Mouse (Mus musculus): ENCODE measurements around the gene 2810021J22Rik. TPM values are rescaled to one million over a fixed set of nuclear protein-coding genes. Genes with fewer than 3 reads are reported as not detected.

2810021J22Rik gene
- polyA plus RNA-seq, 1 experiment from 2014 or later: 9.4 TPM

DNA sequence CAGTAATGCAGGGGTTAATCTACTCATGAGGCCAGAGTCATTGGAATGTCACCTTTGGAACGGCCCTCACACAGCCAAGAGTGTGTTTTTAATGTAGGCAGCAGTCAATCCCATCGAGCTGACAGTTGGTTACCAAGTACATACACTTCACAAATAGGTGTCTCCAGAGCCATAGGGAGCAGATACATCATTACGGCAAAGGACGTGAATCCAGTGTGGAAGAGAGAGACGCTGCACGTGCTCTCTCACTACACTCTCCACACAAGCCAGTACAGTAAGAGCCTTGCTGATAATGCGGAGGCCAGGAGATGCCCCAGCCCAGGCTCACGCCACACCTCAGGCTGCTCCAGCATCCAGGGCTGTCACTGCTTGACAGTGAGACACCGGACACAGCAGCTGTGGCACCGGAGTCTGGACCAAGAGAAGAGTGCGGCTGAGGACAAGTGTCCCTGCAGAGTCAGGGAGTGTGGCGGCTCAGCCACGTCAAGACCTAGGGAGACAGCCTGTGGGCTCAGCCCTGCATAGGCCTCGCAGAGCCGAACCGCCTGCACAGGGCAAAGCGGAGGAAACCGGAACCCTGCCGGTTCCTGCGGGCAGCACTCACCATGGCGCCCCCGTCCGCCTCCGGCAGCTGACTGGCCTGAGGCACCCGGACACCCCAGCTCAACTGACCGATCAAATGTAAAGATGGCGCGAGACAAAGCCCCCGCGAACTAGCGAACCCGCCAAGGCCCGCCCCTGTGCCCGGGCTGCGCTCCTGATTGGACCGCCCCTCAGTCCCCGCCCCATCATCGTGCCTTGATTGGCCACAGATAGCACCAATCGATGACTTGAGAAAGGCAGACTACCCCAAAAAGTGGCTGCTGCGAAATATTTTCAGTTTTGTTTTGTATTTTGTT is 36.7 kb downstream of the 2810021J22Rik start, which contains the start of gene Zfp39:
Zfp39 (minus strand) TSS at position 715 of the 899 bp plus-strand sequence.
- WGBS: under 1% methylated on average over 40 of the region's 40 CpGs
- Histone ChIP-seq H3K4me3 (ENCODE audit: low read depth, low read length) (peak within 1 kb of the TSS; percentile 78), H3K9me3 (ENCODE audit: control insufficient read depth, low read depth, low read length) (no peaks in the 10 kb centered on the region), H3K27ac (ENCODE audit: low read length) (peak within 1 kb of the TSS; percentile 81), H3K9ac (replicated peaks; ENCODE audit: low read depth, low read length) (peak within 1 kb of the TSS; percentile 76), H3K4me2 (replicated peaks; ENCODE audit: low read depth, low read length) (peak within 1 kb of the TSS; percentile 72), H3K36me3 (ENCODE audit: control insufficient read depth, insufficient read depth, low read length) (peaks cover 19% of the 10 kb centered on the region), H3K27me3 (ENCODE audit: control insufficient read depth, insufficient read depth, low read length) (no peaks in the 10 kb centered on the region), H3K4me1 (ENCODE audit: control insufficient read depth, insufficient read depth, low read length) (peaks cover 7% of the 10 kb centered on the region; the same call in 1 of the 2 replicates)
- ATAC-seq (ENCODE audit: insufficient number of reproducible peaks, insufficient read depth, low FRiP score, low read depth): peak; percentile 97

DNA sequence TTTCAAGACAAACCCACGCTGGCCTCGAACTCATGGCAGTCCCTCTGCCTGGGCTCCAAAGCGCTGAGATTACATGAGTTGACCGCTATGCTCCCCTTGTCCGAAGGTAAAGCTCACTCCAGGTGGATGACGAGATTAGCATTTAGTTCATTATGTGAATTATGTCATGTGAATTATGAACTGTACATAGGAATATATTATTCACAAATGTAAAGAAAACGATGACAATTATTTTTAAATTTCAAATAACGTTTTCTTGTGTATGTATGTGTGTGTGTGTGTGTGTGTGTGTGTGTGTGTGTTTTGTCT is 37.3 kb downstream of the 2810021J22Rik start:
- Histone ChIP-seq H3K27me3 (ENCODE audit: control insufficient read depth, insufficient read depth, low read length) (no peaks in the 10 kb centered on the region), H3K36me3 (ENCODE audit: control insufficient read depth, insufficient read depth, low read length) (peaks cover 15% of the 10 kb centered on the region), H3K4me3 (ENCODE audit: low read depth, low read length) (peak overlapping the region; percentile 78), H3K27ac (ENCODE audit: low read length) (no peak overlapping the region), H3K9ac (replicated peaks; ENCODE audit: low read depth, low read length) (peak overlapping the region; percentile 30; the same call in 1 of the 2 replicates), H3K4me2 (replicated peaks; ENCODE audit: low read depth, low read length) (peak overlapping the region; percentile 49), H3K4me1 (ENCODE audit: control insufficient read depth, insufficient read depth, low read length) (peaks cover 7% of the 10 kb centered on the region; the same call in 1 of the 2 replicates), H3K9me3 (ENCODE audit: control insufficient read depth, low read depth, low read length) (no peaks in the 10 kb centered on the region)
- ATAC-seq (ENCODE audit: insufficient number of reproducible peaks, insufficient read depth, low FRiP score, low read depth): peak; percentile 9; the same call in 1 of the 2 replicates
- WGBS: 2% methylated on average over 8 of the region's 8 CpGs

DNA sequence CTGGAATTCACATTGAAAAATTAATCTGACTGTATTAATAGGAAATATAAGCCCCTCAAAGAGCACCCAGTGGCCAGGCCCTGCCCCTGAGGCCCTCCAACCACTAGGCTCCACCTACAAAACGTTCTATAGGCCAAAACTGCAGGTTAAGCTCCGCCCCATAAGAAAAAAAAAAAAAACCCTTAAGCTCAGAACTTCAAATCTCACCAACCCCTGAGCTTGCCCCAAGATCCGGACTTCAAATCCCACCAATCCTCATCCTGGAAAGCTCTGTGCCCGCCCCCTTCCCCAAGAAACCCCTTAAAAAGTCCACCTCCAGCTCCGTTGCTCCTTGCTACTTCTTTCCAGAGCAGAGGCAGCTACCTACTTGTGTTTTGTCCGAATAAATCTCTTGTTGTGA is 37.8 kb downstream of the 2810021J22Rik start:
- Histone ChIP-seq H3K9me3 (ENCODE audit: control insufficient read depth, low read depth, low read length) (no peaks in the 10 kb centered on the region), H3K4me3 (ENCODE audit: low read depth, low read length) (no peak overlapping the region), H3K9ac (replicated peaks; ENCODE audit: low read depth, low read length) (no peak overlapping the region), H3K4me1 (ENCODE audit: control insufficient read depth, insufficient read depth, low read length) (peaks cover 7% of the 10 kb centered on the region; the same call in 1 of the 2 replicates), H3K4me2 (replicated peaks; ENCODE audit: low read depth, low read length) (peak overlapping the region; percentile 49; the same call in 1 of the 2 replicates), H3K36me3 (ENCODE audit: control insufficient read depth, insufficient read depth, low read length) (peaks cover 14% of the 10 kb centered on the region), H3K27me3 (ENCODE audit: control insufficient read depth, insufficient read depth, low read length) (no peaks in the 10 kb centered on the region), H3K27ac (ENCODE audit: low read length) (no peak overlapping the region)
- WGBS: 47% methylated on average over 6 of the region's 6 CpGs
- ATAC-seq (ENCODE audit: insufficient number of reproducible peaks, insufficient read depth, low FRiP score, low read depth): no peak

DNA sequence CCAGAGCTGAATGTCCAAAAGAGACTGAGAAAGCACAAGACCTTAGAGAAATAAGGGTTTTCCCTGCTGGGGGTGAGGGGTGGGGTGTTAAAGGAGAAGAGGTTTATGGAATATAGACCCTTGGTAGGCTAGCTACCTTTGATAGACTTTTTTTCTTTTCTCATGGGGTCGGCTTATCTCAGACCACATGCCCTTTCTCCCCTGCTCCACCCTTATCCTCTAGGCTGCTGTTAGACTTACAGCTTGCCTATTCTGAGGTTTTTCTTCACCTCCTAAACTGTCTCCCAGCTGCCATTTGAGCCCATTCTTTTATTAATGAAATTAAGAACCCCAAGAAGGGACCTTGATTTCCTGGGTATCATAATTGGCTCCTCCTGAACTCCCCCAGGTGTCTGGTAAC is 46.8 kb downstream of the 2810021J22Rik start:
- no peak overlapping the region for H3K9ac ChIP-seq (replicated peaks; ENCODE audit: low read depth, low read length)
- H3K4me3 ChIP-seq (ENCODE audit: low read depth, low read length): no peak overlapping the region
- H3K9me3 ChIP-seq (ENCODE audit: control insufficient read depth, low read depth, low read length): no peaks in the 10 kb centered on the region
- H3K27ac ChIP-seq (ENCODE audit: low read length): no peak overlapping the region
- WGBS: 92% methylated on average over 1 of the region's 1 CpGs
- no peaks in the 10 kb centered on the region for H3K36me3 ChIP-seq (ENCODE audit: control insufficient read depth, insufficient read depth, low read length)
- H3K4me2 ChIP-seq (replicated peaks; ENCODE audit: low read depth, low read length): no peak overlapping the region
- ATAC-seq (ENCODE audit: insufficient number of reproducible peaks, insufficient read depth, low FRiP score, low read depth): no peak
- no peaks in the 10 kb centered on the region for H3K27me3 ChIP-seq (ENCODE audit: control insufficient read depth, insufficient read depth, low read length)
- no peaks in the 10 kb centered on the region for H3K4me1 ChIP-seq (ENCODE audit: control insufficient read depth, insufficient read depth, low read length)

DNA sequence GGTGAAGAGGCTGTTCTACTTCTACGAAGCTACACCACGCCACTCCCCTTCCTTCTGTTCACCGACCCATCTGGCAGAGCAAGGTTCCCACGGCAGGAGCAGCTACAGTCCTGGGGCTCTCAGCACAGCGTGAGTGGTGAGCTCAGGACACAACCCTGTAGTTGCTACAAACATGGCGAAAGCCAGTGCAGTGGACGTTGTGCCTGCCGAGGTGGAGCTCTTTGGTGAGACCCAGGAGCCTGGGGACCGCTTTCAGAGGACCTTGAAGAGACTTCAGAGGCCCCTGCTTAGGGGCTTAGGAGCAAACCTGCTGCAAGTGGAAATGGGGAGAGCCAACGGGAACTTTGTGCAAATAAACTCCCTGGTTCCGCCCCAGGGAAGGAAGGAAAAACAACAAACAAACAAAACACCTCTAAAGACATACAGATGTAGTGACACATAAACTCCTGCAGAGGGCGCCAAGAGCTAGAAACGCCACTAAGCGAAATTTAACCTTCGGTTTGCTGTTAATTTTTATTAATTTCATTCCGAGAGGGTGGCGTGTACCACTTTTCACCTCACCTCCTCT is 47.5 kb downstream of the 2810021J22Rik start:
- no peak overlapping the region for H3K27ac ChIP-seq (ENCODE audit: low read length)
- H3K4me1 ChIP-seq (ENCODE audit: control insufficient read depth, insufficient read depth, low read length): no peaks in the 10 kb centered on the region
- no peaks in the 10 kb centered on the region for H3K27me3 ChIP-seq (ENCODE audit: control insufficient read depth, insufficient read depth, low read length)
- H3K9ac ChIP-seq (replicated peaks; ENCODE audit: low read depth, low read length): no peak overlapping the region; the same call in 1 of the 2 replicates
- no peaks in the 10 kb centered on the region for H3K36me3 ChIP-seq (ENCODE audit: control insufficient read depth, insufficient read depth, low read length)
- no peaks in the 10 kb centered on the region for H3K9me3 ChIP-seq (ENCODE audit: control insufficient read depth, low read depth, low read length)
- peak overlapping the region; percentile 45 for H3K4me2 ChIP-seq (replicated peaks; ENCODE audit: low read depth, low read length)
- whole genome bisulfite sequencing: 9% methylated on average over 17 of the region's 17 CpGs
- no peak for ATAC-seq (ENCODE audit: insufficient number of reproducible peaks, insufficient read depth, low FRiP score, low read depth)
- peak overlapping the region; percentile 14 for H3K4me3 ChIP-seq (ENCODE audit: low read depth, low read length)

DNA sequence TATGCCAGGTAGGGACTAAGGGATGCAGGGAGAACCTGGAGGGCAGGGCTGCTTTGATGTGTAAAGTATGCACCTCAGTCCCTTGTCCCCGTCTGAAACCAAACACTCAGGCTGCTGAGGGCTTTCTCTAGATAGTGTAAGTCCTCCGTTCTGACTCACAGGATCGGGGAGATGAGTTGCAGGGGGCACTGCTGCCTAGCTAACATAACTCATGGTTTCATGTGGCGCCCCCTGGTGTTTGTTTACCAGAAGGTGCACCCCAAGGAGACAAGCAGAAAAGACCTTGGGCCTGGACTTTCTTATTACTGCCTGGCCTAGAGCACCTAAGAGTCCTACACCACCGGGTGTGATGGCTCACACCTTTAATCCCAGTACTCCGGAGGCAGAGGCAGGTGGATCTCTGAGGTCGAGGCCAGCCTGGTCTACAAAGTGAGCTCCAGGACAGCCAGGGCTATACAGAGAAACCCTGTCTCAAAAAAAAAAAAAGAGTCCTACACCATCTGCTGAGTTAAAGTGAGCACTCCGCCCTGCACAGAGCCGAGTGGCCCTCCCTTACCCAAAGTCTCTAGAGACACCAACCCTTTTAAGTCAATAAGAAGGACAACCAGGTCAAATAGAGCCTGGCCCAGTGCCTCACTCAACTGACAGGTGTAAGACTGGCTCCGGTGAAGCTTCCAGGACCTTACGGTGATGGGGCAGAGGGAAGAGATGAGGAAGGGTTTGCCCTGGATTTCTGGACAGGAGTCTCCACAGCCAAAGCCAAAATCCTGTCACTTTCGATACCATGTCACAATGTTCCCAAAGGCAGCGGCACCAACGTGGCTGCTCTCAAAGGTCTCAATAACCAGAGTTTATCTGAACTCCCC is 50.1 kb downstream of the 2810021J22Rik start:
- no peak overlapping the region for H3K4me3 ChIP-seq (ENCODE audit: low read depth, low read length)
- H3K4me2 ChIP-seq (replicated peaks; ENCODE audit: low read depth, low read length): no peak overlapping the region
- no peak overlapping the region for H3K9ac ChIP-seq (replicated peaks; ENCODE audit: low read depth, low read length)
- no peaks in the 10 kb centered on the region for H3K4me1 ChIP-seq (ENCODE audit: control insufficient read depth, insufficient read depth, low read length)
- WGBS: 56% methylated on average over 14 of the region's 14 CpGs
- no peaks in the 10 kb centered on the region for H3K27me3 ChIP-seq (ENCODE audit: control insufficient read depth, insufficient read depth, low read length)
- H3K9me3 ChIP-seq (ENCODE audit: control insufficient read depth, low read depth, low read length): no peaks in the 10 kb centered on the region
- H3K36me3 ChIP-seq (ENCODE audit: control insufficient read depth, insufficient read depth, low read length): no peaks in the 10 kb centered on the region
- H3K27ac ChIP-seq (ENCODE audit: low read length): no peak overlapping the region
- no peak for ATAC-seq (ENCODE audit: insufficient number of reproducible peaks, insufficient read depth, low FRiP score, low read depth)

DNA sequence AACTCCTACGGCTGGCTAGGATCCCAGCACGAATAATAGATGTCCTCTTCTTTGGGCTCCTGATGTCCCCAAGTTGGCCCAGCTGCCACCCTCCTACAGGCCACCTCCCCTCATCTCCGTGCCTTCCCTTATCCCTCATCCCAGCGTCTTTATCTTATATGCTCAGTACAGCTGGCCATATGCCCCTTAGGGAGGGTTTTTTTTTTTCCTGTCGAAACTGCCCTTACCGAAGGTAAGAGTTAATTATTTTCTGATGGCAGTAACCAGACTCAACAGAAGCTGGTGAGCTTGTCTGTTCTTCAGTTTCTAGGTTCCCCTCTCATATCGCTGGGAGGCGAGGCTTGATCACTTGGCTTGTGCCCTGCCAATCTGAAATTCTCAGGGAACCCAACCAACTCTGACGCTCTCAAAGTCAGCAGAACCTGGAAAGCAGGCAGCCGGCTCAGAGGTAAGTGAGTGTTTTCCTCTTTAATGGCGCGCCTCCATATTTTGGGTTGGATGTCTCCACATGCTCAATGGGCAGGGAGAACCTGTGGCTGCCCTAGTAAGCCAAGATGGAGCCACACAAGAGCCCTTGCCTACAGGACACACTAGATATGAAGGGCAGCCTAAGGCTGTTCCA is 50.8 kb downstream of the 2810021J22Rik start, which contains the start of gene Btnl10:
Btnl10 (plus strand) TSS at position 164 of the 622 bp plus-strand sequence.
- H3K9me3 ChIP-seq (ENCODE audit: control insufficient read depth, low read depth, low read length): no peaks in the 10 kb centered on the region
- no peak within 1 kb of the TSS for H3K9ac ChIP-seq (replicated peaks; ENCODE audit: low read depth, low read length)
- no peaks in the 10 kb centered on the region for H3K4me1 ChIP-seq (ENCODE audit: control insufficient read depth, insufficient read depth, low read length)
- H3K36me3 ChIP-seq (ENCODE audit: control insufficient read depth, insufficient read depth, low read length): no peaks in the 10 kb centered on the region
- H3K4me3 ChIP-seq (ENCODE audit: low read depth, low read length): no peak within 1 kb of the TSS
- H3K27ac ChIP-seq (ENCODE audit: low read length): no peak within 1 kb of the TSS
- H3K27me3 ChIP-seq (ENCODE audit: control insufficient read depth, insufficient read depth, low read length): no peaks in the 10 kb centered on the region
- no peak within 1 kb of the TSS for H3K4me2 ChIP-seq (replicated peaks; ENCODE audit: low read depth, low read length)
- no peak for ATAC-seq (ENCODE audit: insufficient number of reproducible peaks, insufficient read depth, low FRiP score, low read depth)
- 81% methylated on average over 12 of the region's 12 CpGs for WGBS

DNA sequence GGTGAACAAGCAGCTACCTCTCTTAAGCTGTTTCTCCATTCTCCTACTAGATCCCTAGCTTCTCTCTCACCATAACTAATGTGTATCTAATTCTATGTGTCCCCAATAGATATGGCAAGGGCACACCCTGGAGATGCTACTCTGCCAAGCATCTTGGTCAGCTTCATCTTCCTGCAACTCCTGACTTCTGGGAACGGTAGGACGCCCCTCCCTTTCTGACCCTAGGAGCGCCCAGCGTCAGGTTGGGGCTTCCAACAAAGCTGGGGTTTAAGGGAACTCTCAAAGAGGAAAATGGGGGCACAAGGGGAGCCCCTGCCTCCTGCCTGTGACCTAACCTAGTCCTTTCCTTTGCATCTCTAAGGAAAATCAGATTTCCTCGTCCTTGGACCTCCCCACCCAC is 51.7 kb downstream of the 2810021J22Rik start:
- no peaks in the 10 kb centered on the region for H3K27me3 ChIP-seq (ENCODE audit: control insufficient read depth, insufficient read depth, low read length)
- H3K9me3 ChIP-seq (ENCODE audit: control insufficient read depth, low read depth, low read length): no peaks in the 10 kb centered on the region
- no peak overlapping the region for H3K9ac ChIP-seq (replicated peaks; ENCODE audit: low read depth, low read length)
- ATAC-seq (ENCODE audit: insufficient number of reproducible peaks, insufficient read depth, low FRiP score, low read depth): no peak
- no peaks in the 10 kb centered on the region for H3K4me1 ChIP-seq (ENCODE audit: control insufficient read depth, insufficient read depth, low read length)
- H3K27ac ChIP-seq (ENCODE audit: low read length): no peak overlapping the region
- WGBS: 67% methylated on average over 5 of the region's 5 CpGs
- H3K4me2 ChIP-seq (replicated peaks; ENCODE audit: low read depth, low read length): no peak overlapping the region
- no peak overlapping the region for H3K4me3 ChIP-seq (ENCODE audit: low read depth, low read length)
- no peaks in the 10 kb centered on the region for H3K36me3 ChIP-seq (ENCODE audit: control insufficient read depth, insufficient read depth, low read length)

Measured in stomach, embryonic 14.5 days (tissue).